Mouse (Mus musculus): ENCODE measurements around the gene Chd4. TPM values are rescaled to one million over a fixed set of nuclear protein-coding genes. Genes with fewer than 3 reads are reported as not detected.

Gene Chd4
- total and polyA plus RNA-seq, 3 experiments: 93.0 to 232 (median 173) TPM

DNA sequence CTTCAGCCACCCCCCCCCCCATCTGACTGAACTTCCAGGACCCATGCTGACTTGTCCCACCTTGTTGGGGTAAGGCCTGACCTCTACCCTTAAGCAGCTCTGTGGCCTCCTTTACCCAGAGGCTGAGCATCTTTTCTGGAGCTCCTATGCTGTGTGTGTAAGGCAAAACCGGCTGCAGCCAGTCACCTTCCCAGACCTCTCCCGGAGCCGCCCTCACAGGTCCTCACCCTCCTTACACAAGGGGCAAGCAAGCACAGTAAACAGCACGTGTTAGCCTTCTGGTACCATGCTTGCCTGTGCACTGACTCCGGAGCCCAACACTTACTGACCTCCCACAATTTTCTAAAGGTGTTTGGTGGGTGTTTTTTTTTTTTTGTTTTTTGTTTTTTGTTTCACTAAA, 79.7 kb downstream of the Chd4 start:
- TF ChIP-seq CHD1 (IDR thresholded peaks at IDR 0.05; ENCODE audit: low read depth, low read length) (no peak), EP300 (IDR thresholded peaks at IDR 0.05; ENCODE audit: low read depth in 1 of 2, low read length in 2 of 2) (no peak), JUND (IDR thresholded peaks at IDR 0.05; ENCODE audit: low read depth, low read length) (no peak), ZC3H11A (IDR thresholded peaks at IDR 0.05; ENCODE audit: low read depth, low read length) (no peak), GABPA (IDR thresholded peaks at IDR 0.05; ENCODE audit: low read depth, low read length) (no peak)
- Histone ChIP-seq H3K9me3 (replicated peaks; ENCODE audit: insufficient read depth, low read length) (no peaks in the 10 kb centered on the region), H3K36me3 (ENCODE audit: control insufficient read depth in 1 of 2, insufficient read depth in 2 of 2, low read length in 2 of 2) (peaks cover 0 to 29% of the 10 kb centered on the region in 2 experiments; a peak in 2 of 4 replicates), H3K4me3 (ENCODE audit: control insufficient read depth in 1 of 2, insufficient read depth in 1 of 2, low read depth in 2 of 2, low read length in 2 of 2) (no peak overlapping the region), H3K27me3 (ENCODE audit: control insufficient read depth in 1 of 2, insufficient read depth in 2 of 2, low read length in 2 of 2) (no peaks in the 10 kb centered on the region), H3K9ac (ENCODE audit: control insufficient read depth, low read depth, low read length, poor library complexity, severe bottlenecking) (no peak overlapping the region), H3K27ac (ENCODE audit: control insufficient read depth, low read depth, low read length) (no peak overlapping the region), H3K79me2 (ENCODE audit: control insufficient read depth, insufficient read depth, low read length, poor library complexity) (no peaks in the 10 kb centered on the region), H3K4me1 (ENCODE audit: control insufficient read depth in 1 of 2, insufficient read depth in 2 of 2, low read length in 2 of 2) (no peaks in the 10 kb centered on the region)
- DNase-seq (ENCODE audit: low read depth, low spot score): no peak

DNA sequence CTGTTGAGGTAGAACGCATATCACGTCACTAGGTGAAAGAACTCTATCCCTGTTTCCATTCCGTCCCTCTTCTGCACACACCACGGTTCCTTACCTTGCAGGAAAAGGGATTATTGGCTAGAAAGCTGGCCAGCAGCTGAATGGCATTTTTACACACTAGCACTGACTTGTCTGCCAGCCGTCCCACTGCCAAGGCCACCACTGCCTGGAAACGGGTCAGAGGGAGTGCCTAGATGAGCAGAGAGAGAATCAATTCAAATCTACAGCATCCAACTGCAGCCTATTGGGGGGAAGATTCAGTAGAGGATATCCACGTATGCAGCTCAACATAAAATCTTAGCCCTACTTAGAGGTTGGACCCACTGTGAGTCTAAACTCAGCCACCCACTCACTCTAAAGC, 83.8 kb downstream of the Chd4 start:
- Histone ChIP-seq H3K9ac (ENCODE audit: control insufficient read depth, low read depth, low read length, poor library complexity, severe bottlenecking) (no peak overlapping the region), H3K4me1 (ENCODE audit: control insufficient read depth in 1 of 2, insufficient read depth in 2 of 2, low read length in 2 of 2) (no peaks in the 10 kb centered on the region), H3K36me3 (ENCODE audit: control insufficient read depth in 1 of 2, insufficient read depth in 2 of 2, low read length in 2 of 2) (peaks cover 0 to 38% of the 10 kb centered on the region in 2 experiments; a peak in 2 of 4 replicates), H3K4me3 (ENCODE audit: control insufficient read depth in 1 of 2, insufficient read depth in 1 of 2, low read depth in 2 of 2, low read length in 2 of 2) (no peak overlapping the region), H3K27ac (ENCODE audit: control insufficient read depth, low read depth, low read length) (no peak overlapping the region), H3K27me3 (ENCODE audit: control insufficient read depth in 1 of 2, insufficient read depth in 2 of 2, low read length in 2 of 2) (no peaks in the 10 kb centered on the region), H3K9me3 (replicated peaks; ENCODE audit: insufficient read depth, low read length) (no peaks in the 10 kb centered on the region), H3K79me2 (ENCODE audit: control insufficient read depth, insufficient read depth, low read length, poor library complexity) (no peaks in the 10 kb centered on the region)
- no peak for DNase-seq (ENCODE audit: low read depth, low spot score)
- TF ChIP-seq MYC (IDR thresholded peaks at IDR 0.05; ENCODE audit: low read depth, low read length) (no peak), RAD21 (IDR thresholded peaks at IDR 0.05; ENCODE audit: low read depth, low read length) (no peak), USF1 (IDR thresholded peaks at IDR 0.05; ENCODE audit: low read depth, low read length) (no peak), RCOR1 (IDR thresholded peaks at IDR 0.05; ENCODE audit: low read depth, low read length) (no peak), MEF2A (IDR thresholded peaks at IDR 0.05; ENCODE audit: extremely low read depth, insufficient replicate concordance, low read depth, low read length, poor library complexity, severe bottlenecking) (no peak), HCFC1 (IDR thresholded peaks at IDR 0.05; ENCODE audit: low read depth, low read length) (no peak), ZMIZ1 (IDR thresholded peaks at IDR 0.05; ENCODE audit: low read depth, low read length) (no peak), TAL1 (IDR thresholded peaks at IDR 0.05; ENCODE audit: low read length) (no peak), KAT2A (conservative IDR thresholded peaks at IDR 0.05; ENCODE audit: low read depth, low read length) (no peak), SIN3A (IDR thresholded peaks at IDR 0.05; ENCODE audit: low read length) (no peak), SMC3 (IDR thresholded peaks at IDR 0.05; ENCODE audit: low read depth, low read length) (no peak), USF2 (IDR thresholded peaks at IDR 0.05; ENCODE audit: borderline replicate concordance in 1 of 2, insufficient read depth in 1 of 2, low read depth in 1 of 2, low read length in 2 of 2) (no peak), CHD2 (IDR thresholded peaks at IDR 0.05; ENCODE audit: low read length) (no peak)

Other genes starting within 250 kb of the Chd4 start
- gene P3h3, start 238.2 kb upstream of the Chd4 start, total RNA-seq (2012; rRNA removed): 0.23 and 0.29 TPM in 2 replicates
- 1 to 10 TPM in 1 of 2 experiments, not detected in 1; 2.1 TPM for gene P3h3, start 238.2 kb upstream of the Chd4 start, polyA plus RNA-seq (2012; ENCODE audit: insufficient read depth in 1 of 2, insufficient read length in 2 of 2, low read depth in 1 of 2, low replicate concordance in 2 of 2, missing spikeins in 1 of 2)
- 0.08 and 0.20 TPM in 2 replicates for gene Gpr162, start 232.0 kb upstream of the Chd4 start, total RNA-seq (2012; rRNA removed)
- gene Gpr162, start 232.0 kb upstream of the Chd4 start, polyA plus RNA-seq (2012; ENCODE audit: insufficient read depth in 1 of 2, insufficient read length in 2 of 2, low read depth in 1 of 2, low replicate concordance in 2 of 2, missing spikeins in 1 of 2): under 1 TPM in 1 of 2 experiments, not detected in 1; 0.84 TPM
- gene Cd4, start 207.8 kb upstream of the Chd4 start, total RNA-seq (2012; rRNA removed): not detected in 2 replicates
- gene Cd4, start 207.8 kb upstream of the Chd4 start, polyA plus RNA-seq (2012; ENCODE audit: insufficient read depth in 1 of 2, insufficient read length in 2 of 2, low read depth in 1 of 2, low replicate concordance in 2 of 2, missing spikeins in 1 of 2): not detected
- 0.16 and 0.35 TPM in 2 replicates for gene Lag3, start 184.3 kb upstream of the Chd4 start, total RNA-seq (2012; rRNA removed)
- 1 to 10 TPM in 1 of 2 experiments, not detected in 1; 1.3 TPM for gene Lag3, start 184.3 kb upstream of the Chd4 start, polyA plus RNA-seq (2012; ENCODE audit: insufficient read depth in 1 of 2, insufficient read length in 2 of 2, low read depth in 1 of 2, low replicate concordance in 2 of 2, missing spikeins in 1 of 2)
- gene Ptms, start 175.9 kb upstream of the Chd4 start, total RNA-seq (2012; rRNA removed): 19.8 and 31.8 TPM in 2 replicates
- gene Ptms, start 175.9 kb upstream of the Chd4 start, polyA plus RNA-seq (2012; ENCODE audit: insufficient read depth in 1 of 2, insufficient read length in 2 of 2, low read depth in 1 of 2, low replicate concordance in 2 of 2, missing spikeins in 1 of 2): 100 to 1,000 TPM in 1 of 2 experiments, not detected in 1; 177 TPM
- 133 and 154 TPM in 2 replicates for gene Mlf2, start 164.6 kb upstream of the Chd4 start, total RNA-seq (2012; rRNA removed)
- gene Mlf2, start 164.6 kb upstream of the Chd4 start, polyA plus RNA-seq (2012; ENCODE audit: insufficient read depth in 1 of 2, insufficient read length in 2 of 2, low read depth in 1 of 2, low replicate concordance in 2 of 2, missing spikeins in 1 of 2): 100 to 1,000 TPM in 1 of 2 experiments, not detected in 1; 340 TPM
- gene Cops7a, start 130.4 kb upstream of the Chd4 start, total RNA-seq (2012; rRNA removed): 75.1 and 85.0 TPM in 2 replicates
- 100 to 1,000 TPM in 1 of 2 experiments, not detected in 1; 150 TPM for gene Cops7a, start 130.4 kb upstream of the Chd4 start, polyA plus RNA-seq (2012; ENCODE audit: insufficient read depth in 1 of 2, insufficient read length in 2 of 2, low read depth in 1 of 2, low replicate concordance in 2 of 2, missing spikeins in 1 of 2)
- gene Pianp, start 99.3 kb upstream of the Chd4 start, total RNA-seq (2012; rRNA removed): 0.19 and 0.33 TPM in 2 replicates
- gene Pianp, start 99.3 kb upstream of the Chd4 start, polyA plus RNA-seq (2012; ENCODE audit: insufficient read depth in 1 of 2, insufficient read length in 2 of 2, low read depth in 1 of 2, low replicate concordance in 2 of 2, missing spikeins in 1 of 2): 1 to 10 TPM in 1 of 2 experiments, not detected in 1; 5.5 TPM
- 19.2 and 19.5 TPM in 2 replicates for gene Zfp384, start 86.8 kb upstream of the Chd4 start, total RNA-seq (2012; rRNA removed)
- 10 to 100 TPM in 1 of 2 experiments, not detected in 1; 57.4 TPM for gene Zfp384, start 86.8 kb upstream of the Chd4 start, polyA plus RNA-seq (2012; ENCODE audit: insufficient read depth in 1 of 2, insufficient read length in 2 of 2, low read depth in 1 of 2, low replicate concordance in 2 of 2, missing spikeins in 1 of 2)
- 26.3 and 29.5 TPM in 2 replicates for gene Ing4, start 56.2 kb upstream of the Chd4 start, total RNA-seq (2012; rRNA removed)
- 10 to 100 TPM in 1 of 2 experiments, not detected in 1; 34.9 TPM for gene Ing4, start 56.2 kb upstream of the Chd4 start, polyA plus RNA-seq (2012; ENCODE audit: insufficient read depth in 1 of 2, insufficient read length in 2 of 2, low read depth in 1 of 2, low replicate concordance in 2 of 2, missing spikeins in 1 of 2)
- 1.2 and 3.3 TPM in 2 replicates for gene Acrbp, start 46.3 kb upstream of the Chd4 start, total RNA-seq (2012; rRNA removed)
- 1 to 10 TPM in 1 of 2 experiments, not detected in 1; 5.3 TPM for gene Acrbp, start 46.3 kb upstream of the Chd4 start, polyA plus RNA-seq (2012; ENCODE audit: insufficient read depth in 1 of 2, insufficient read length in 2 of 2, low read depth in 1 of 2, low replicate concordance in 2 of 2, missing spikeins in 1 of 2)
- 2.8 and 3.5 TPM in 2 replicates for gene Lpar5, start 28.1 kb upstream of the Chd4 start, total RNA-seq (2012; rRNA removed)
- 10 to 100 TPM in 1 of 2 experiments, not detected in 1; 16.2 TPM for gene Lpar5, start 28.1 kb upstream of the Chd4 start, polyA plus RNA-seq (2012; ENCODE audit: insufficient read depth in 1 of 2, insufficient read length in 2 of 2, low read depth in 1 of 2, low replicate concordance in 2 of 2, missing spikeins in 1 of 2)
- gene Nop2, start 35.9 kb downstream of the Chd4 start, total RNA-seq (2012; rRNA removed): 210 and 263 TPM in 2 replicates
- gene Nop2, start 35.9 kb downstream of the Chd4 start, polyA plus RNA-seq (2012; ENCODE audit: insufficient read depth in 1 of 2, insufficient read length in 2 of 2, low read depth in 1 of 2, low replicate concordance in 2 of 2, missing spikeins in 1 of 2): 100 to 1,000 TPM; 221 to 337 TPM
- 75.4 and 96.1 TPM in 2 replicates for gene Iffo1, start 49.3 kb downstream of the Chd4 start, total RNA-seq (2012; rRNA removed)
- gene Iffo1, start 49.3 kb downstream of the Chd4 start, polyA plus RNA-seq (2012; ENCODE audit: insufficient read depth in 1 of 2, insufficient read length in 2 of 2, low read depth in 1 of 2, low replicate concordance in 2 of 2, missing spikeins in 1 of 2): 10 to 100 TPM in 1 of 2 experiments, not detected in 1; 96.9 TPM
- 723 and 1,144 TPM in 2 replicates for gene Gapdh, start 70.5 kb downstream of the Chd4 start, total RNA-seq (2012; rRNA removed)
- 1,000 to 10,000 TPM in 1 of 2 experiments, not detected in 1; 1,834 TPM for gene Gapdh, start 70.5 kb downstream of the Chd4 start, polyA plus RNA-seq (2012; ENCODE audit: insufficient read depth in 1 of 2, insufficient read length in 2 of 2, low read depth in 1 of 2, low replicate concordance in 2 of 2, missing spikeins in 1 of 2)
- gene Ncapd2, start 95.7 kb downstream of the Chd4 start, total RNA-seq (2012; rRNA removed): 86.6 and 88.8 TPM in 2 replicates
- 100 to 1,000 TPM in 1 of 2 experiments, not detected in 1; 394 TPM for gene Ncapd2, start 95.7 kb downstream of the Chd4 start, polyA plus RNA-seq (2012; ENCODE audit: insufficient read depth in 1 of 2, insufficient read length in 2 of 2, low read depth in 1 of 2, low replicate concordance in 2 of 2, missing spikeins in 1 of 2)
- gene Mrpl51, start 95.8 kb downstream of the Chd4 start, total RNA-seq (2012; rRNA removed): 208 and 251 TPM in 2 replicates
- 100 to 1,000 TPM in 1 of 2 experiments, not detected in 1; 286 TPM for gene Mrpl51, start 95.8 kb downstream of the Chd4 start, polyA plus RNA-seq (2012; ENCODE audit: insufficient read depth in 1 of 2, insufficient read length in 2 of 2, low read depth in 1 of 2, low replicate concordance in 2 of 2, missing spikeins in 1 of 2)
- gene Vamp1, start 119.6 kb downstream of the Chd4 start, total RNA-seq (2012; rRNA removed): 1.1 and 1.5 TPM in 2 replicates
- 1 to 10 TPM in 1 of 2 experiments, not detected in 1; 5.5 TPM for gene Vamp1, start 119.6 kb downstream of the Chd4 start, polyA plus RNA-seq (2012; ENCODE audit: insufficient read depth in 1 of 2, insufficient read length in 2 of 2, low read depth in 1 of 2, low replicate concordance in 2 of 2, missing spikeins in 1 of 2)
- 2.1 and 2.5 TPM in 2 replicates for gene Tapbpl, start 135.9 kb downstream of the Chd4 start, total RNA-seq (2012; rRNA removed)
- gene Tapbpl, start 135.9 kb downstream of the Chd4 start, polyA plus RNA-seq (2012; ENCODE audit: insufficient read depth in 1 of 2, insufficient read length in 2 of 2, low read depth in 1 of 2, low replicate concordance in 2 of 2, missing spikeins in 1 of 2): 1 to 10 TPM in 1 of 2 experiments, not detected in 1; 5.2 TPM
- not detected in 2 replicates for gene Cd27, start 141.0 kb downstream of the Chd4 start, total RNA-seq (2012; rRNA removed)
- under 1 TPM in 1 of 2 experiments, not detected in 1; 0.46 TPM for gene Cd27, start 141.0 kb downstream of the Chd4 start, polyA plus RNA-seq (2012; ENCODE audit: insufficient read depth in 1 of 2, insufficient read length in 2 of 2, low read depth in 1 of 2, low replicate concordance in 2 of 2, missing spikeins in 1 of 2)
- gene Tuba3a, start 190.1 kb downstream of the Chd4 start, total RNA-seq (2012; rRNA removed): not detected in 2 replicates
- gene Tuba3a, start 190.1 kb downstream of the Chd4 start, polyA plus RNA-seq (2012; ENCODE audit: insufficient read depth in 1 of 2, insufficient read length in 2 of 2, low read depth in 1 of 2, low replicate concordance in 2 of 2, missing spikeins in 1 of 2): under 1 TPM in 1 of 2 experiments, not detected in 1; 0.06 TPM
- 35.0 and 47.6 TPM in 2 replicates for gene Ltbr, start 217.9 kb downstream of the Chd4 start, total RNA-seq (2012; rRNA removed)
- 10 to 100 TPM in 1 of 2 experiments, not detected in 1; 64.2 TPM for gene Ltbr, start 217.9 kb downstream of the Chd4 start, polyA plus RNA-seq (2012; ENCODE audit: insufficient read depth in 1 of 2, insufficient read length in 2 of 2, low read depth in 1 of 2, low replicate concordance in 2 of 2, missing spikeins in 1 of 2)
- 0.07 TPM in 1 of 2 replicates, not detected in the other for gene Scnn1a, start 224.7 kb downstream of the Chd4 start, total RNA-seq (2012; rRNA removed)
- gene Scnn1a, start 224.7 kb downstream of the Chd4 start, polyA plus RNA-seq (2012; ENCODE audit: insufficient read depth in 1 of 2, insufficient read length in 2 of 2, low read depth in 1 of 2, low replicate concordance in 2 of 2, missing spikeins in 1 of 2): under 1 TPM in 1 of 2 experiments, not detected in 1; 0.50 TPM